Mouse (Mus musculus) heart, embryonic 14.5 days (tissue): ENCODE measurements around the gene Sap30bp. TPM values are rescaled to one million over a fixed set of nuclear protein-coding genes. Genes with fewer than 3 reads are reported as not detected.
A peak's percentile ranks its signal among the peaks of the same experiment; 100 is the strongest.

Experiments used
- ATAC-seq: fragments of 200-750 bp; cut with Nextera tagmentation; 2 replicates; pipeline ENCODE4 v1.8.0; 2017; ENCODE audit warnings: low read depth, moderate TSS enrichment; ENCODE audit not compliant: insufficient number of reproducible peaks, insufficient read depth, low FRiP score
- H3K27ac ChIP-seq, 2 experiments: fragments of 200-500 bp in 1 of 2; fragments of 300-500 bp in 1 of 2; sonication (generic) in 1 of 2; replicated peaks in 1 of 2; 2 replicates each; pipeline ENCODE4 v1.5.1; 2012 to 2014; ENCODE audit warnings: low read depth in 2 of 2, low read length in 2 of 2, control low read depth in 1 of 2, mild to moderate bottlenecking in 1 of 2, mixed read lengths in 1 of 2; ENCODE audit not compliant: control insufficient read depth in 1 of 2, insufficient read depth in 1 of 2
- H3K27me3 ChIP-seq: fragments of 300-500 bp; sonication (generic); 2 replicates; pipeline ENCODE4 v1.6.1; 2014; ENCODE audit warnings: mild to moderate bottlenecking, low read length, control low read depth; ENCODE audit not compliant: control insufficient read depth, insufficient read depth
- H3K36me3 ChIP-seq: fragments of 300-500 bp; sonication (generic); 2 replicates; pipeline ENCODE4 v1.6.1; 2014; ENCODE audit warnings: mild to moderate bottlenecking, control low read depth, low read length, mixed read lengths; ENCODE audit not compliant: control insufficient read depth, insufficient read depth
- H3K4me1 ChIP-seq, 2 experiments: fragments of 200-500 bp in 1 of 2; fragments of 300-500 bp in 1 of 2; sonication (generic) in 1 of 2; 2 replicates each; pipeline ENCODE4 v1.6.1; 2012 to 2014; ENCODE audit warnings: low read length in 2 of 2, control low read depth in 1 of 2, mixed read lengths in 1 of 2; ENCODE audit not compliant: control insufficient read depth in 2 of 2, insufficient read depth in 2 of 2
- H3K4me2 ChIP-seq: fragments of 300-500 bp; sonication (generic); 2 replicates; pipeline ENCODE4 v1.6.1; 2014; ENCODE audit warnings: mild to moderate bottlenecking, low read length
- H3K4me3 ChIP-seq, 2 experiments: fragments of 200-500 bp in 1 of 2; fragments of 300-500 bp in 1 of 2; sonication (generic) in 1 of 2; 2 replicates each; pipeline ENCODE4 v1.5.1; 2012 to 2014; ENCODE audit warnings: low read length in 2 of 2, mild to moderate bottlenecking in 2 of 2, control low read depth in 1 of 2, low read depth in 1 of 2, moderate library complexity in 1 of 2; ENCODE audit not compliant: control insufficient read depth in 1 of 2, insufficient read depth in 1 of 2
- H3K9ac ChIP-seq: fragments of 300-500 bp; sonication (generic); 2 replicates; pipeline ENCODE4 v1.6.1; 2014; ENCODE audit warnings: mild to moderate bottlenecking, low read length
- H3K9me3 ChIP-seq: fragments of 300-500 bp; sonication (generic); 2 replicates; pipeline ENCODE4 v1.6.1; 2016; ENCODE audit warnings: low read length, control low read depth; ENCODE audit not compliant: control insufficient read depth
- WGBS: fragments of 180-500 bp; shearing (Covaris S2); extraction: QIAGEN DNeasy Blood & Tissue Kit; methylation state at CpG from one replicate; pipeline ENCODE4 v1.1.7; 2014; 5-methylcytosine and 5-hydroxymethylcytosine counted together
- polyA plus RNA-seq: library from polyadenylated mRNA; unstranded; fragments of >200 nt; fragmentation: Nextera tagmentation; extraction: Ambion mirVana; gene quantifications from 2 replicates; pipeline ENCODE4 v1.2.1, GENCODE M21; 2014

Sap30bp gene
- polyA plus RNA-seq, 1 experiment from 2014 or later: 22.9 TPM

DNA sequence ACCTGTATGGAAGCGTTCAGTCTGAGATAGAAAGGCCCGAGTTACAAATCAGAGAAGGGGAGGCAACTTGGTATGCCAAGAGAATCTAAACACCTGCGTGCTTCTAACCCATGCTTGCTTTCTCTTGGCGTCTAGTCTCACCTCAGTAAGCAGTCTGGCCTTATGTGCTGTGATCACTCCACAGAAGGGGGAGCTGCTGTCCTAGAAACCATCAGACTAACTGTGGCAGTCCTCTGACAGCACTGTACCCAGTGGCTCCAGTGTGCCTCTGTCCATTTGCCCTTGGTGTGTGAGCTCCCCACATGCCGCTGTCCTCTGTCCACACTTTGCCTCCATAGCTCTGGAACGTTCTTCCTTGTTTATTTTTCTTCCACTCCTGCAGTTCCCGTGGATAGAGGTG, 8.9 kb downstream of the Sap30bp start:
- peaks cover 96% of the 10 kb centered on the region for H3K36me3 ChIP-seq
- 83% methylated on average over 7 of the region's 7 CpGs for WGBS
- no peak for ATAC-seq

DNA sequence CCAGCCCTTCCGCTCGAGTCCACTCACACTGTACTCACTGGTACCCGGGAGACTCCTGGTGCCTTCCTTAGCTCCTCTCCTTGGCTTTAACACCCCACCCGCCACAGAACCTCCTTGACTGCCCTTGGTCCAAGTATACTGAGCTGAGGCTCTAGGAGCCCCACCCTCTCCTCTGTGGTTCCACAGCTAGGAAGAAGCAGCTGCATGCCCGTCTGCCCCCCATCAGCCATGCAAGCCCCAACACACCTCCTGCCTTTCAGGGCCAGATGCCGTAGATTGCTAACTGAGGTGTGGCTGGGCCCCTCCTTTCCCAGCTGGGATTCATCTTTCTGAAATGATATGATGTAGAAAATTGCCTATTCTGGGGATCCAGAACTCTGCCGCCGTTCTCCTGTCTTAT, 12.2 kb downstream of the Sap30bp start:
- Histone ChIP-seq H3K4me2 (no peak overlapping the region), H3K9me3 (no peaks in the 10 kb centered on the region), H3K4me1 (no peaks in the 10 kb centered on the region), H3K36me3 (peaks cover 95% of the 10 kb centered on the region), H3K27me3 (no peaks in the 10 kb centered on the region), H3K27ac (no peak overlapping the region), H3K4me3 (no peak overlapping the region), H3K9ac (no peak overlapping the region)
- ATAC-seq: no peak
- 91% methylated on average over 8 of the region's 8 CpGs for WGBS

More for the DNA sequence above, 8.9 kb downstream of the Sap30bp start:
- no peak overlapping the region for H3K9ac ChIP-seq
- no peaks in the 10 kb centered on the region for H3K9me3 ChIP-seq
- no peak overlapping the region for H3K4me2 ChIP-seq
- H3K4me3 ChIP-seq: no peak overlapping the region
- H3K4me1 ChIP-seq: no peaks in the 10 kb centered on the region
- H3K27me3 ChIP-seq: no peaks in the 10 kb centered on the region
- H3K27ac ChIP-seq: no peak overlapping the region

DNA sequence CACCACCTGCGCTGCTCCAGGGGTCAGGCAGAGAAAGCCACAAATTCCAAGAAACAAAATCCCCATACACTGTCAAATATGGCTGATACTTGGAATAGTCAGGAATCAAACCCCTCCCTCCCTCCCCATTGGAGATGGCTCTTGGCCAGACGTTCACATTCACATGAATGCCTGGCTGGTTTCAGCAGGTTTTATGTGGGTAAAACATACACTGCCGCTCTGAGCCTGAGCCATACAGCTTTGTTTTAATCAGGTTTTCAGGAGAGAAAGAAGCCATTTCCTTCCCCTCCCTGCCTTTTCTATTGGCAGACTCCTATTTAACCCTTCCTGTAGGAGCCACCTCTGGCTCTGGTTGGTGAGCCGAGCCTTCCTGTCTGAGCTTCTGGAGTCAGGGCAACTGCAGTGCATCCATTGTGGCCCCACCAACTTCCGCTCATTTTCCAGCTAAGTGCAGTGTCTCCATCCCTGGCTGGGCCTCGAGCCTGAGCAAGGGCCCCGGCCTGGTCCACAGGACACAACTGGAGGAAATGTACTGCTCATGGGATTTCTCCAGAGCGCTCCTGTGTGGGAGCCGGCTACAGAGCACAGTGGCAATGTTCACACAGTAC, 13.2 kb downstream of the Sap30bp start:
- H3K4me2 ChIP-seq: no peak overlapping the region
- peak overlapping the region in 1 of 2 experiments; percentile 53; a peak in 2 of 4 replicates for H3K27ac ChIP-seq
- H3K27me3 ChIP-seq: no peaks in the 10 kb centered on the region
- no peaks in the 10 kb centered on the region for H3K4me1 ChIP-seq
- no peaks in the 10 kb centered on the region for H3K9me3 ChIP-seq
- no peak overlapping the region for H3K9ac ChIP-seq
- peaks cover 94% of the 10 kb centered on the region for H3K36me3 ChIP-seq
- 80% methylated on average over 9 of the region's 9 CpGs for WGBS
- no peak overlapping the region for H3K4me3 ChIP-seq
- no peak; the same call in 1 of the 2 replicates for ATAC-seq

- H3K36me3 ChIP-seq: peaks cover 96% of the 10 kb centered on the region
- no peak for ATAC-seq
- H3K9me3 ChIP-seq: no peaks in the 10 kb centered on the region
- H3K4me2 ChIP-seq: no peak overlapping the region
- H3K4me1 ChIP-seq: 0 out of 4 replicates have a peak, but pooled peaks cover 0 to 3% of the 10 kb centered on the region in 2 experiments
- no peak overlapping the region for H3K4me3 ChIP-seq
- no peaks in the 10 kb centered on the region for H3K27me3 ChIP-seq
- no peak overlapping the region for H3K27ac ChIP-seq
- no peak overlapping the region for H3K9ac ChIP-seq
- WGBS: 87% methylated on average over 9 of the region's 9 CpGs
Measured at GRCm38 (mm10) chr11:115948316-115948715, 15.2 kb downstream of the Sap30bp start.

- Histone ChIP-seq H3K4me2 (no peak overlapping the region), H3K36me3 (peaks cover 96% of the 10 kb centered on the region), H3K27me3 (no peaks in the 10 kb centered on the region), H3K4me1 (peaks cover 0 to 3% of the 10 kb centered on the region in 2 experiments; a peak in 1 of 4 replicates), H3K9ac (no peak overlapping the region), H3K9me3 (no peaks in the 10 kb centered on the region), H3K27ac (no peak overlapping the region), H3K4me3 (no peak overlapping the region)
- no peak for ATAC-seq
- WGBS: 88% methylated on average over 2 of the region's 2 CpGs
Measured at GRCm38 (mm10) chr11:115950719-115951118, 17.6 kb downstream of the Sap30bp start.

- Histone ChIP-seq H3K9me3 (no peaks in the 10 kb centered on the region), H3K4me2 (no peak overlapping the region), H3K4me1 (peaks cover 2 to 3% of the 10 kb centered on the region in 2 experiments; a peak in 1 of 4 replicates), H3K4me3 (no peak overlapping the region), H3K27ac (no peak overlapping the region), H3K36me3 (peaks cover 76% of the 10 kb centered on the region), H3K27me3 (no peaks in the 10 kb centered on the region), H3K9ac (no peak overlapping the region)
- ATAC-seq: no peak
- WGBS: 77% methylated on average over 5 of the region's 5 CpGs
Measured at GRCm38 (mm10) chr11:115954712-115955111, 21.6 kb downstream of the Sap30bp start.

- Histone ChIP-seq H3K36me3 (peaks cover 79% of the 10 kb centered on the region), H3K9ac (no peak overlapping the region)
Measured at GRCm38 (mm10) chr11:115955195-115955858, 22.2 kb downstream of the Sap30bp start.

More at GRCm38 (mm10) chr11:115955195-115955858, 22.2 kb downstream of the Sap30bp start:
- Histone ChIP-seq H3K4me2 (no peak overlapping the region), H3K9me3 (no peaks in the 10 kb centered on the region), H3K4me3 (no peak overlapping the region), H3K27ac (no peak overlapping the region; a peak in 1 of 4 replicates), H3K27me3 (no peaks in the 10 kb centered on the region), H3K4me1 (peaks cover 2 to 3% of the 10 kb centered on the region in 2 experiments; a peak in 1 of 4 replicates)
- 0 out of 2 replicates have a peak, but pooled peaks have one; percentile 28 for ATAC-seq
- 71% methylated on average over 10 of the region's 10 CpGs for WGBS
